Mouse (Mus musculus): ENCODE measurements around the gene Lmnb2. TPM values are rescaled to one million over a fixed set of nuclear protein-coding genes. Genes with fewer than 3 reads are reported as not detected.

Gene Lmnb2
- polyA plus RNA-seq, 1 experiment from 2014 or later = 7.3 TPM

DNA sequence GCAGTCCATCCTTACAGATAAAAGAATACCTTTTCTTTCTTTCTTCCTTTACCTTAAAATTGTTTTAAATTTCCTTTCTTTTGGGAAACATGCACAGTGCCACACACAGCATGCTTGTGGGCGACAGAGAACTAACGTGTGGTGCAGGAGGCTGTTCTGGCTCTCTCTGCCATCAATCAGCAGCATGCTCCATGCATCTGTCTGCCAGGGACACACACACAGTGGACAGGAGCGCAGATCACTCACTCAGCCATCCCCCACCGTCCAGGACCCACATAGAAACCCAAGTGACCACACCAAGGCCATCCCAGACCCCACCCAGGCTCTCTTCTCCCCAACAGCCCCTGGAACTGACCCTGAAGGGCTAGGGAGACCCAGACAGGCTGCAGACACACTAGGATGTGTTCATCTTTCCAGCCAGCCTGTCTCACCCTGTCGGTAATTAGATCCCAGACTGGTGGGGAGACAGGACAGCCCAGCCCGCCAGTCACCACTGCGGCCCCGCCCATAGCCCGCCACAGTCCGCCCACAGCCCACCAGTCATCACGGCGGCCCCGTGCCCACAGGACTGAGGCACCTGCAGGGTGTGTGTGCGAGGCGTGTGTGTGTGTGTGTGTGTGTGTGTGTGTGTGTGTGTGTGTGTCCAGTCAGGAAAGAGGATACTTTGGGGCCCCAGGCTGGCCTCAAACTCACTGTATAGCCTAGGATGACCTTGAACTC, 20.9 kb upstream of the Lmnb2 start:
- 7% methylated on average over 15 of the region's 15 CpGs for WGBS
- Histone ChIP-seq H3K27ac (replicated peaks in 1 of 2; ENCODE audit: control insufficient read depth in 1 of 2, insufficient read depth in 1 of 2, low read depth in 2 of 2, low read length in 2 of 2) (peak overlapping the region; percentile 94 to 97), H3K27me3 (ENCODE audit: control insufficient read depth, insufficient read depth, low read length) (no peaks in the 10 kb centered on the region), H3K4me1 (ENCODE audit: control insufficient read depth in 2 of 2, insufficient read depth in 2 of 2, low read length in 2 of 2) (peaks cover 71 to 92% of the 10 kb centered on the region in 2 experiments), H3K9me3 (ENCODE audit: control insufficient read depth, low read length) (no peaks in the 10 kb centered on the region), H3K36me3 (ENCODE audit: control insufficient read depth, insufficient read depth, low read length) (no peaks in the 10 kb centered on the region), H3K4me3 (ENCODE audit: control insufficient read depth in 1 of 2, insufficient read depth in 1 of 2, low read depth in 1 of 2, low read length in 2 of 2) (peak overlapping the region; percentile 27 to 34), H3K4me2 (ENCODE audit: low read length) (peak overlapping the region; percentile 75), H3K9ac (ENCODE audit: low read length) (peak overlapping the region; percentile 66)
- no peak for ATAC-seq (ENCODE audit: insufficient number of reproducible peaks, insufficient read depth, low FRiP score, low read depth)

DNA sequence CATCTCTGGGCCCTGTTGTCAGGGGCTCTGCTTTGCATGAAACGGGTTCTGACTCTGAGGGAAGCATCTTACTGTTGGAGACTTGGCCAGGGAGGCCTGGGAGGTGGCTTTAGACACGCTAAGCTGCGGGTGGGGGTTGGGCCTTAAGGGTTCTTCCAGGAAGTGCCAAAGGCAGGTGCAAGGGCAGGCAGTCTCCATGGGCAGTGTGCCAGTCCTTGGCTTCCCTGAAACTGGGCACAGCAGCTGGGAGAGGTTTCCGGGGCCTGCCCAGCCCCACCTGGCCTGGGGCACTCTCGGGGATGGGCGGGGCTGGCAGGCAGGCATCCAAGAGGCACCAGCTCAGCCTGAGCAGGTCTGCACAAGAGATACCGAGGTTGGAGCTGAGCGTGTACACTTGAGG, 19.6 kb upstream of the Lmnb2 start:
- no peak overlapping the region for H3K4me3 ChIP-seq (ENCODE audit: control insufficient read depth in 1 of 2, insufficient read depth in 1 of 2, low read depth in 1 of 2, low read length in 2 of 2)
- peak overlapping the region; percentile 28; the same call in 1 of the 2 replicates for H3K4me2 ChIP-seq (ENCODE audit: low read length)
- no peaks in the 10 kb centered on the region for H3K27me3 ChIP-seq (ENCODE audit: control insufficient read depth, insufficient read depth, low read length)
- no peaks in the 10 kb centered on the region for H3K36me3 ChIP-seq (ENCODE audit: control insufficient read depth, insufficient read depth, low read length)
- peaks cover 73 to 93% of the 10 kb centered on the region in 2 experiments for H3K4me1 ChIP-seq (ENCODE audit: control insufficient read depth in 2 of 2, insufficient read depth in 2 of 2, low read length in 2 of 2)
- 28% methylated on average over 8 of the region's 8 CpGs for WGBS
- H3K27ac ChIP-seq (replicated peaks in 1 of 2; ENCODE audit: control insufficient read depth in 1 of 2, insufficient read depth in 1 of 2, low read depth in 2 of 2, low read length in 2 of 2) = peak overlapping the region; percentile 1 to 89; a peak in 2 of 4 replicates
- H3K9me3 ChIP-seq (ENCODE audit: control insufficient read depth, low read length) = no peaks in the 10 kb centered on the region
- no peak for ATAC-seq (ENCODE audit: insufficient number of reproducible peaks, insufficient read depth, low FRiP score, low read depth)
- 0 out of 2 replicates have a peak overlapping the region, but pooled peaks have one; percentile 34 for H3K9ac ChIP-seq (ENCODE audit: low read length)

DNA sequence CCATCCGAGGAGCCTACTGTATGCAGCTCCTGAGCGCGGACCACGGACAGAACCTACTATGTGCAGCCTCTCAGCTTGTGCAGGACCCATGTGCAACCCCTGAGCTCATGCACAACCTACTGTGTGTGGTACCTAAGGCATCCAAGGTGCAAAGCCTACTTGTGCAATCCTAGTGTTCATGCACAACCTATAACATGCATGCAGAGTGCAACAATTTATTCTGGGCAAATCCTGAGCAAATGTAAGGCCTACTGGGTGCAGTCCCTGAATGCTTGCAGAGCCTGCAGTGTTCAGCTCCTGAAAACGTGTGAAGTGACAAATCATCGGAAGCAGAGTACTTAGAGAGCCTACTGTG, 18.7 kb upstream of the Lmnb2 start:
- peak overlapping the region in 1 of 2 experiments; percentile 50; a peak in 2 of 4 replicates for H3K4me3 ChIP-seq (ENCODE audit: control insufficient read depth in 1 of 2, insufficient read depth in 1 of 2, low read depth in 1 of 2, low read length in 2 of 2)
- WGBS = 7% methylated on average over 6 of the region's 6 CpGs
- H3K9me3 ChIP-seq (ENCODE audit: control insufficient read depth, low read length) = no peaks in the 10 kb centered on the region

DNA sequence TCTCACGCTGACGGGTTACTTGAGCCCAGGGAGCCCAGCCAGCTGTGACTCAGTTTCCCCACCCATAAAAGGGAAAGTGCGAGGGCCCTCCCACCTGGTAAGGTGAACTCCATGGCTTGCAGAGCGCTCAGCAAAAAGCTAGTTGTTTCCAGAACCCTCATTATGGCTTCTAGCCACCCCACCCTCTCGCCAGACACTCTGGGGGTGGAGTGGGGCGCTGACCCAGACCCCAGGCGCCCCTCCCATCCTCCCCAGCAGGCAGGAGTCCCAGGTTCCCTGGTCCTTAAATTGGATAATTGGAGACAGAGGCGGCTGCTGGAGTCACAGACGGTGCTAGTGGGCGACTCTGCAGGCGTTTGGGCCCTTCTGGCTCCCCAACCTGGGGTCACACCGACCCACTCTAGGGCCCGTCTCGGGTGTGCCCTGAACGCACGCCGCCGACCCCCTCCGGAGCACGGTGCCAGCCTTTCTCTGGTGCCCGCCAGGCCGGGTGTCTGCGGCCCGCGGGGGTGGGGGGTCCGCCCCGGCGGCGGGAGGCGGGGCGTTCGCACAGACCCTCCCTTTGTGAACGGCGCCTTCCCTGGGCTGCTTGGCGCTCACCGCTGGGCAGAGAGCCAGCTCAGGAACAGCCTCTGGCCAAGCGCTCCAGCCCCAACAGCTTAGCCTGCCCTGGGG, 18.2 kb upstream of the Lmnb2 start:
- Histone ChIP-seq H3K4me3 (ENCODE audit: control insufficient read depth in 1 of 2, insufficient read depth in 1 of 2, low read depth in 1 of 2, low read length in 2 of 2) (peak overlapping the region; percentile 44 to 50), H3K9ac (ENCODE audit: low read length) (peak overlapping the region; percentile 83), H3K36me3 (ENCODE audit: control insufficient read depth, insufficient read depth, low read length) (no peaks in the 10 kb centered on the region; the same call in 1 of the 2 replicates), H3K9me3 (ENCODE audit: control insufficient read depth, low read length) (no peaks in the 10 kb centered on the region), H3K27ac (replicated peaks in 1 of 2; ENCODE audit: control insufficient read depth in 1 of 2, insufficient read depth in 1 of 2, low read depth in 2 of 2, low read length in 2 of 2) (peak overlapping the region; percentile 65 to 89), H3K4me2 (ENCODE audit: low read length) (peak overlapping the region; percentile 82), H3K4me1 (ENCODE audit: control insufficient read depth in 2 of 2, insufficient read depth in 2 of 2, low read length in 2 of 2) (peaks cover 80 to 98% of the 10 kb centered on the region in 2 experiments), H3K27me3 (ENCODE audit: control insufficient read depth, insufficient read depth, low read length) (no peaks in the 10 kb centered on the region)
- 1% methylated on average over 36 of the region's 37 CpGs for WGBS
- ATAC-seq (ENCODE audit: insufficient number of reproducible peaks, insufficient read depth, low FRiP score, low read depth) = peak; percentile 49

More for the DNA sequence above, 18.7 kb upstream of the Lmnb2 start:
- Histone ChIP-seq H3K27me3 (ENCODE audit: control insufficient read depth, insufficient read depth, low read length) (no peaks in the 10 kb centered on the region), H3K9ac (ENCODE audit: low read length) (peak overlapping the region; percentile 83; the same call in 1 of the 2 replicates), H3K36me3 (ENCODE audit: control insufficient read depth, insufficient read depth, low read length) (no peaks in the 10 kb centered on the region; the same call in 1 of the 2 replicates), H3K4me2 (ENCODE audit: low read length) (peak overlapping the region; percentile 82), H3K4me1 (ENCODE audit: control insufficient read depth in 2 of 2, insufficient read depth in 2 of 2, low read length in 2 of 2) (peaks cover 78 to 98% of the 10 kb centered on the region in 2 experiments), H3K27ac (replicated peaks in 1 of 2; ENCODE audit: control insufficient read depth in 1 of 2, insufficient read depth in 1 of 2, low read depth in 2 of 2, low read length in 2 of 2) (peak overlapping the region; percentile 6 to 89; a peak in 3 of 4 replicates)
- ATAC-seq (ENCODE audit: insufficient number of reproducible peaks, insufficient read depth, low FRiP score, low read depth) = no peak

DNA sequence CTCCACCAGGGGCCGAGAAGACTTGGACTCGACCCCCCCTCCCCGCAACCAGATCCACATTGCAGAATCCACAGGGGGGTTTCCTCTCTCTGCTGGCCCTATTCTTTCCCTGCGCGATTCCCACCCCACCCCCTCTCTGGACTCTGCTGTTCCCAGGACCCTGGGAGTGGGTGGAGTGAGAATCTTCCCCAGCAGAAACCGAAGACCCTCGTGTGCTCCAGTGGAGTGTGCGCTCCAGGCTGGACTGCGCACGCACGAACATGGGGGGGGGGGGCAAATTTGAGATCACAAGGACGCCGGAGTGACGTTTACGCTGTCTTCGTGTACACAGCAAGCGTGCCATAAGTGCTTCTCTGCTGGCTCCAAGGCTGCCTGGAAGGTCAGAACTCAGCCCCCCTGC, 17.7 kb upstream of the Lmnb2 start:
- H3K9me3 ChIP-seq (ENCODE audit: control insufficient read depth, low read length) = no peaks in the 10 kb centered on the region
- H3K9ac ChIP-seq (ENCODE audit: low read length) = peak overlapping the region; percentile 83
- peak overlapping the region; percentile 82 for H3K4me2 ChIP-seq (ENCODE audit: low read length)
- peaks cover 77 to 98% of the 10 kb centered on the region in 2 experiments for H3K4me1 ChIP-seq (ENCODE audit: control insufficient read depth in 2 of 2, insufficient read depth in 2 of 2, low read length in 2 of 2)
- WGBS = 15% methylated on average over 17 of the region's 17 CpGs
- no peak for ATAC-seq (ENCODE audit: insufficient number of reproducible peaks, insufficient read depth, low FRiP score, low read depth)
- peak overlapping the region; percentile 44 to 50 for H3K4me3 ChIP-seq (ENCODE audit: control insufficient read depth in 1 of 2, insufficient read depth in 1 of 2, low read depth in 1 of 2, low read length in 2 of 2)
- H3K27me3 ChIP-seq (ENCODE audit: control insufficient read depth, insufficient read depth, low read length) = no peaks in the 10 kb centered on the region
- H3K27ac ChIP-seq (replicated peaks in 1 of 2; ENCODE audit: control insufficient read depth in 1 of 2, insufficient read depth in 1 of 2, low read depth in 2 of 2, low read length in 2 of 2) = peak overlapping the region; percentile 65 to 89
- H3K36me3 ChIP-seq (ENCODE audit: control insufficient read depth, insufficient read depth, low read length) = no peaks in the 10 kb centered on the region; the same call in 1 of the 2 replicates

DNA sequence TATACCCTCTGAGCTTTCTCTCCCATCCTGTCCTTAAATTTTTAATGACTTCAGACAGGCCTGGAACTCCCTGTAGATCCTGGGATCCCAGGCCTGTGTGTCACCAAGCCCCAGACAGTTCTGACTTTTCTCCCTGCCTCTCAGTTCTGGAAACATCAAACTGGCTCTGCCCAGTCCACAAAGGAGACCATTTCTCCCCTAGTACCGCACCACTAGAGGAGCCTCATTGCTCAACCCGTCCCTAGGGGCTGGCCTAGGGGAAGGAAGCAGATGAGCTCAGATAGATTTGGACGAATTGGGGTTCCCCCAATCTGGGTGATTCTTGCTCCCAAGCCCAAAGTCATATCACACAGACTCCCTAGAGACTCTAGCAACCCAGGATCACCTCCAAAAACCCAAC, 17.2 kb upstream of the Lmnb2 start:
- peak overlapping the region; percentile 83 for H3K9ac ChIP-seq (ENCODE audit: low read length)
- peak overlapping the region; percentile 82 for H3K4me2 ChIP-seq (ENCODE audit: low read length)
- peak overlapping the region in 1 of 2 experiments; percentile 89; a peak in 3 of 4 replicates for H3K27ac ChIP-seq (replicated peaks in 1 of 2; ENCODE audit: control insufficient read depth in 1 of 2, insufficient read depth in 1 of 2, low read depth in 2 of 2, low read length in 2 of 2)
- H3K36me3 ChIP-seq (ENCODE audit: control insufficient read depth, insufficient read depth, low read length) = no peaks in the 10 kb centered on the region; the same call in 1 of the 2 replicates
- no peaks in the 10 kb centered on the region for H3K9me3 ChIP-seq (ENCODE audit: control insufficient read depth, low read length)
- H3K4me1 ChIP-seq (ENCODE audit: control insufficient read depth in 2 of 2, insufficient read depth in 2 of 2, low read length in 2 of 2) = peaks cover 73 to 94% of the 10 kb centered on the region in 2 experiments
- 34% methylated on average over 3 of the region's 3 CpGs for WGBS
- no peak overlapping the region for H3K4me3 ChIP-seq (ENCODE audit: control insufficient read depth in 1 of 2, insufficient read depth in 1 of 2, low read depth in 1 of 2, low read length in 2 of 2)
- ATAC-seq (ENCODE audit: insufficient number of reproducible peaks, insufficient read depth, low FRiP score, low read depth) = no peak
- H3K27me3 ChIP-seq (ENCODE audit: control insufficient read depth, insufficient read depth, low read length) = no peaks in the 10 kb centered on the region

DNA sequence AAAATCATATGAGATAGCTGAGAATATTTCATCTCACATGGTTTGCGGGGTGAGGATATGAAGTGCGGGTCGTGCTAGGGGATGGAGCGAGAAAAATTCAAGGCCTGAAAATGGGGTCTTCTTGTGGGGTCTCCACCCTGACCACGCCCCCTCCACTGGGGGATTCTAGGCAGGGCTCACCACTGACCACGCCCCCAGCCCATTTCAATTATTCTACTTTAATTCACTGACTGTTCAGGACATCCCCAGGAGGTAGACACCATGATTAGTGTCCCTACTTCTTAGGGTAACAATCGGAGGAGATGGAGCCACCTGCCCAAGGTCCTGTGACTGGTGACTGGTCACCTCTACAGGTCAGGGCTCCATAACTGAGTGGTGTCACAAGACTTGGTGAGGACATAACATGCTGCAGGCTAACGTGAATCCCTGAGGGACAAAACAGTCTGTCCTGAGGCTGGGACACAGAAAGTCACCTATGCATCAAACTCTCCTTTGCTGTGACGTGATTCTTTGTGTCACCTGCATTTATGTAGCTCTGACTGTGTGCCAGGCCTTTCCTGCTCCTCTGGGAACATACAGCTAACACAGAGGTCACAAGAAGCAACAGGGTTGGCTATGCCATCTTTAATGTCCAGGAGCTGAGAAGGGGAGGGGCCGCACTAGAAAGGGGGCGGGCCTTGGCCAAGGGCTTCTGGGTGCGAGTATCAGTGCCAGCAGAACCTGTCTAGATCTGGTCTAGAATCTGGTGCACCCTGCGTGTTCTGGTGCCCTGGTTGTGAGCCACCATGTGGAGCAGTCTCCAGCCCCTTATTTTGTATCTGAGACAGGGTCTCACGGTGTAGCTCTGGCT, 16.3 kb upstream of the Lmnb2 start:
- peak overlapping the region; percentile 98; the same call in 1 of the 2 replicates for H3K4me2 ChIP-seq (ENCODE audit: low read length)
- WGBS = 62% methylated on average over 14 of the region's 14 CpGs
- ATAC-seq (ENCODE audit: insufficient number of reproducible peaks, insufficient read depth, low FRiP score, low read depth) = no peak

More for the DNA sequence above, 16.3 kb upstream of the Lmnb2 start:
- Histone ChIP-seq H3K27me3 (ENCODE audit: control insufficient read depth, insufficient read depth, low read length) (no peaks in the 10 kb centered on the region), H3K27ac (replicated peaks in 1 of 2; ENCODE audit: control insufficient read depth in 1 of 2, insufficient read depth in 1 of 2, low read depth in 2 of 2, low read length in 2 of 2) (peak overlapping the region in 1 of 2 experiments; percentile 67; a peak in 1 of 4 replicates), H3K9ac (ENCODE audit: low read length) (no peak overlapping the region), H3K36me3 (ENCODE audit: control insufficient read depth, insufficient read depth, low read length) (no peaks in the 10 kb centered on the region; the same call in 1 of the 2 replicates), H3K4me1 (ENCODE audit: control insufficient read depth in 2 of 2, insufficient read depth in 2 of 2, low read length in 2 of 2) (peaks cover 64 to 86% of the 10 kb centered on the region in 2 experiments), H3K4me3 (ENCODE audit: control insufficient read depth in 1 of 2, insufficient read depth in 1 of 2, low read depth in 1 of 2, low read length in 2 of 2) (no peak overlapping the region), H3K9me3 (ENCODE audit: control insufficient read depth, low read length) (no peaks in the 10 kb centered on the region)

Measured in heart, embryonic 14.5 days (tissue).